Mouse (Mus musculus): ENCODE data around the gene Srgap3. TPM values are rescaled to one million over a fixed set of nuclear protein-coding genes. Genes with fewer than 3 reads are reported as not detected.
"Not testable (repeated sequence)": the region's sequence is repeated elsewhere in the genome, so short reads cannot be mapped to it uniquely, and the experiment has no call there.

Srgap3 gene
- total RNA-seq, 2 experiments from 2014 or later, result 0.81 to 1.0 TPM

DNA sequence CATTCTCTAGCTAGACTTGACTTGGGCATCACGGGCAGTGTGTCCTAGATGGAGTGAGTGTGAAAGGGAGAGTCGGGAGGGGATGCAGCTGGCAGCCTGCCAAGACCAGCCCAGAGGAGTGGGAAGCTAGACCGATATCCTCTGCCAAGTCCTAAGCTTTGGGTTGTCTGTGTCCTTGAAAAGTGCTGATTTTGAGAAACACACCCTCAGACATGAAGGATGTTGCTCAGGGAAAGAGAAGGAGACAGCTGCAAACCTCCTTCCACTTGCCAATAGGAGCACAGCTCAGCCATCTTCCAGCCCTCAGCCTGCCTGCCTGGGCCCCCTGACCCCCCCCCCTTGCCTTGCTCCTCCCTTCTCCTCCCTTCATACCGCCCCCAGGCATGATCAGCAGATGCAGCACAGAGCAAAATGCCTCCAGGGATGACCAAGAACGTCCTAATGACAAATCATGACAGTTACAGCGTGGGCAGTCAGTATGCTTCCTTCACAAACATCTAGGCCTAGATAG is 82.0 kb downstream of the Srgap3 start:
- no peak for DNase-seq
- intact Hi-C loops (cut with DNase I), result no loop called here

DNA sequence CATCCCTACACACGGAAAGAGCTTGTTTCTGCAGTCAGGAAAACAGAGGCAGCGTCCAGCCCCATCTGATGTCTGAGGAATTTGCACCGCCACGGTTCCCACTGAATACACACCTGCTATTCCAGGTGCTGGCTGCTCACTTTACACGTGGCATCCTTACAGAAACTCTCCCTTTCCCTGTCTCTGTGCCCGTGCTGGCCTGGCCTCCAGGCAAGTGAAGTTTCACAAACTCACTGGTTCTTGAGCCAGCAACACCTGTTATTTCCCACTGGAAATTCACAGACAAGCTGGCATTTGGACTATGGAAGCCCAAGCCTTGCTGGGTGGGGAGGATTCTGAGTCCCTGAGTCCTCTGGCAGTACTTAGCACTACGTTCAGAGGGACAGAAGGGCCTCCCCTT is 84.6 kb downstream of the Srgap3 start:
- no peak for DNase-seq
- intact Hi-C loops (cut with DNase I), result no loop called here

DNA sequence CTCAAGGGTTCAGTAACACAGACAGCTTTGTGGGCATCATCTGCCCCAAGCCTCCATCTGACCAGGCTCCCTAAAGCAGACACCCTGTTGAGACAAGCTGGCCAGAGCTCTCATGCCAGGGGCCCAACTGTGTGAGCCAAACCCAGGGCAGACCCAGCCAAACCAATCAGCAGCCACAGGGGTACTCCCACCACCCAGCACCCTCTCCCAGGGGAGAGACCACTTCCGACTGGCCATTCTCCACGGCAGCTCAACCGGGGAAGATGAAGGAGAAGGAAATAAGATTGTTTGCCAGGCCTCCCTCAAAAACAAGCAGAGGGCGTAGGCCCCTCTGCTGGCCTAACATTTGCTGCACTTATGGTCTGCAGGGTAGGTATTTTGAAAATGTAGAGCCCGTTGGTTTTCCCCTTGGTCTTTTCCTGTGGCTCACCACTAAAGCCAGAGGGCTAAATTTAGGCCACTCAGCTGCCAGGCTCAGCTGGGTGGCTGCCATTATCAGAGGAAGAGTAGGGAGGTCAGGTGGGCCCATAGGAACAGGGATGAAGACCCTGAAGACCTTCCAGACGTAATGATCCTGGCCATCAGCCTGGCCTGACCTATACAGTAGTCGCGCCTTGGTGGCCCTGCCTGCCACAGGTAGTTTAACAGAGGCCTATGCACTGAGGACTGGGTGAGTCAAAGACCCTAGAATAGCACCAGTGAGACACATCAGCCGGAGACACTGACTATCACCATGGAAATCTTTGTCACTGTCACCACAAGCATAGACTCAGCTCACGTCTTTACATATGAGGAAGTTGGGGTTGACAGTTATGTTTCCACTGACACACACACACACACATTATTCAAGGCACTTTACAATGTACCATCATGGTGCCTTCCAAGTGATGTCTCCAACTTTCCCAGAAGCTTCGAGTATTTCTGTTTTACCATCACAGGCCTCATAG is 85.4 kb downstream of the Srgap3 start:
- DNase-seq, result no peak
- intact Hi-C loops (cut with DNase I), result no loop called here

DNA sequence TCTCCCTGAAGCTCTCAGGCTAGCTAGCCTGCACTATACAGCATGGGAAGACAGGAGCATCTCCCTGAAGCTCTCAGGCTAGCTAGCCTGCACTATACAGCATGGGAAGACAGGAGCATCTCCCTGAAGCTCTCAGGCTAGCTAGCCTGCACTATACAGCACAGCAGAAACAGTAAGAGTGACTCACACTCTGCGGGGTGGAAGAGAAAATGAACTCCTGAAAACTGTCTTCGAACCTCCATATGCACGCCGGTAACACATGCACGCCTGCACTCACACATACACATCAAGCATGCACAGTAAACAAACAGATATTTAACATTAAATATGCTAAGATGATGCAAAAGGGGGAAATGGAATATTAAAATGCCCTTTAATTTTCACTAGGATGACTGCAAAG is 86.8 kb downstream of the Srgap3 start:
- DNase-seq; intact Hi-C loops (cut with DNase I): not testable (repeated sequence)

DNA sequence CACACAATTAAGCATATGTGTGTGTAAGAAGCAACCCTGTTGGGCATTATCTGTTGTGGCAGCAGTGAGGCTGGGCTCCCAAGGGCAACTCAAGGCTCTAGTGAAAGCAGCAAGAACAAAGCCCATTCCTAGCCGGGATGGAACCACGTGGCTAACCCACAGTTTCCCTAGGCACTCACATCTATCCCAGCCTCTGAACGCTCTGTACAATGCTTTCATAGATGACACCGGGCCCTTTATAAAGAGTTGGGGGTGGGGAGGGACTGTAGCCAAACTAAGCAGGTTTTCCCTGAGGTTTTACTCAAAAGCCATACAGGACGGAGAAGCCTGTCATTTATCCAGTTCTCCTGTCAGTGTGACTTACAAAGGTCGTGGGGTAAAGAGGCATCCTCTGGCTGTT is 90.0 kb downstream of the Srgap3 start:
- DNase-seq, result no peak
- intact Hi-C loops (cut with DNase I), result no loop called here

DNA sequence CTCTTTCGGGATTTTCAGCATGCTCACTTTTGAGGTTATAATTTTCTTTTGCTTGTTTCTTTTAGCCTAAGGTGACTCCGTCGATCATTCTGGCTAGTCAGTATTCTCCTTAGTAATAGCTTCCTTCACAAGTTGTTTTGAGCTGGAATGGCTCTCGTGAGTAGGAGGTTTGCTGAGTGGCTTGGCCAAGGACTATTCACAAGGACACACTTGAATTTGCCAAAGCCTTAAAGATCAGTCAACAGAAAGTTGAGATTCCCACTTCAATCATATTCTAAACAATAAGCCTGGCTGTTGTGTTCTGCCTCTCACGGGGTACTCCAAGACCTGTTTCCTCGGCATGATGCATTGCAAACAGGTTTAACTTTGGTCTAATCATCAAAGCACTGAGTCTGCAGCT is 91.9 kb downstream of the Srgap3 start:
- intact Hi-C loops (cut with DNase I), result no loop called here
- no peak for DNase-seq

DNA sequence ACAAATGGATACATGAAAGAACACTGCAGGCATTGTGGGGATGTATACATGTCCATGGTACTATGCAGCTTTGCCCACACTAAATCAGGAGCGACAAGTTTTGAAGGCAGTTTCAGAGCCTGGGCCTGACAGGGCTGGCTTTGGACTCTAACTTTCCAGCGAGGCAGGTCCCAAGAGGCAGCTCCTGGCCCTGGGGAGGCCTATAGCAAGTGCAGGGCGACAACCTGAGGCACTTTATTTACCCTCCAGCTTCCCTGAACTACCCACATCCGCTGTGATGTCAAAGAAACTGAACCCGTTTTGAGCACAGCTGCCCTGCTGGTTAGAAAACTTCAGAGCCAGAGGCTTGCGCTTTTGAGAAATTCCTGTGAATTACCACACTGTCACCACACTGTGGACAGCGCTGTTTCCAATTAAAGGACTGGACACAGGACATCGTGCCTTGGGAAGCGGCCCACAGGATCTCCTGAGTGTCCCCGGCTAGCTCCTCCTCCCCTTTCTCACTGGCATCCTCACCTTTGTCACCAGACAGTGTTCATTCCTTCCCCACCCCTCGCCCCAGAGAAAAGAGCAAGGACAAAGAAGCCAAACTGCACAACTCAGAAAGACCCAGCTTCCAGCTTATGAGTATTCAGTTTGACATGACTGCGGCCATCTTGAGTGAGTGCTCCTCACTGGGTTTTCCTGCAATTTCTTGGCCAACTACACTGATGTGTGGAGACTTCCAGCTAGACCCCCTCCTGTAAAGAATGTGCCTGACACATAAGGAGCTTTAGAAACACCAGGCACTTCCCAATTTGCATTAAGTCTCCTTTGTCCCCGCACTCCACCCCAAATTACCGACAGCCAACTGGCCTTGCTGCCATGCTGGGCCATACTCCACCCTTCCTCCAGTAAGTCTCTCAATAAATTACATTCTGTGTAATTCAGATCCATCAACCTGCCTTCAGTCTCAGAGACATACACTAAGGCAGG is 94.5 kb downstream of the Srgap3 start:
- DNase-seq, result no peak
- intact Hi-C loops (cut with DNase I), result no loop called here

DNA sequence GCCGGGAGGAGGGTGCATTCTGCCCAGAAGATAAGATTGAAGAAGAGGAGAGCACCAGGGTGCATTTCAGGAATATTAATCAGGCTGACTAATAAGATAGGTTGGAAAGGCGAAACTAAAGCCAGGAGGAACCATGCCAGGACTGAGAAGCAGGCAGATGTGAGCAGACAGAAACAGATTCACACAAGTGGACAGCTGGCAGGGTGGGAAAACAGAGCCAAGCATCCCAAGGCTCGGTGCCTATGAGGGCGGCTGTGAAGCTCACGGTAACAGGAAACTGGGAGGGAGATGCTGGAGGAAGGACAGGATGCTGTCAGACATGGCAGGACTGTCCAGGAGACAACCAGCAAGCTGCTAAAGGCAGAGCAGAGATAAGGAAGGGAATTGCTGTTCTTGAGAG is 96.3 kb downstream of the Srgap3 start:
- DNase-seq, result no peak
- intact Hi-C loops (cut with DNase I), result no loop called here

DNA sequence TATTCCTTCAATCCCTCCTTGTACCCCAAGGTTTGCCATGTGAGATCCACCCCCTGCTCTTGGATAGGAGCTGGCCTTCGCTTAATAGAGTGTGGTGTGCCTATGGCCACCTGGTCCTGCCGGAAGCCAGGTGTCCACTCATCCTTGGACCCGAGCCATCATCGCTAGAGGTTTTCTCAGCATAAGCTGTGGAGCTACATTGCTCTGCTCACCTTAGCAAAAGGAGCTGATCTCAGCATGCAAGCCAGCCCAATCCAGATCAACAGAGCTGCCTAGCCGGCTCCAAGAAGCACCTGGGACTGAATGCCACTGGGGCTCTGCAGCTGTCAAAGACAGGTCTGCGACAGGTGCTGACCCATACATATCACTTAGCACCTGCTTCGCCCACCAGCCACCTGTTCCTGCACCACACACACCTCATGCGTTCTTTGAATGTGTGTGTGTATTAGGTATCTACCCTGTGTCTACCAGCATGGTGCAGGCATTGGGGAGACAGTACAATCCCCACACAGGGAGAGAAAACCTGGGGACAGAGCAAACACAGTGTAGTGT is 98.4 kb downstream of the Srgap3 start:
- intact Hi-C loops (cut with DNase I), result no loop called here
- DNase-seq, result no peak

DNA sequence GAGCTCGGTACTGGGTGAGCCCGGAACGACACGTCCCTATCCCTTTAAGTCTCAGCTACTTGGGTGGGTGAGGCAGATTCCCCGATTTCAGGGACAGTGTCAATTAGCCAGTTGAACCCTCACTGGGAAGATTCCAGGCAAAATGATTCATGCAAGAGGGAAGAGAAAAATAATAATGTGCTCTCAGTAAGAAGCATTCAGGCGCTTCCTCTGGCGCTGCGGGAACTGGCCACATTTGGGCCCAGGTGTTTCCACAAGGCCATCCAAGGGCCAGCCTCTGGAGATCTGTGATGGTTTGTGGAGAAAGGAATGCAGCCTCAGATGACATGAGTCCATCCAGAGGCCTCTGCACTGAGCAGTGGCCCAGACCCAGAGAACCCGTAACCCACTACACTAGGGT is 100.2 kb downstream of the Srgap3 start:
- DNase-seq, result no peak
- intact Hi-C loops (cut with DNase I), result no loop called here

DNA sequence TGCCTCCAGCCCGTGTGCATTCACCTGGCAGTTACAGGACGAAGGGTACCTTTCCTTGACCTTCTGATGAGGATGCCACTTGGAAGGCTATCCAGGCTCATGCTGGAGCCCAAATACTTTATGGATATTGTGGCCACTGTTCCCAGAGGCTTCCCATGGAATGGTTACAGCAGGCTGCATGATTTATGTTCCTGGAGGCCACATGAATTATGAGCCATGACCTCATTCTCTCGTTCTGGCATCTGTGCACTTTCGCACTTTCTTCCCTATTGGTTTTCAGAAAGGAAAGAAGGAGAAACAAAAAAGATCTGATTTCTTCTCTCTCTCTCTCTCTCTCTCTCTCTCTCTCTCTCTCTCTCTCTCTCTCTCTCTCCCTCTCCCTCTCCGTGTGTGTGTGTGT is 104.6 kb downstream of the Srgap3 start:
- intact Hi-C loops (cut with DNase I), result loop anchor here (5.0 kb wide), 1 partner anchor 105 kb away; the partner anchor contains the start of gene Srgap3
- no peak for DNase-seq

DNA sequence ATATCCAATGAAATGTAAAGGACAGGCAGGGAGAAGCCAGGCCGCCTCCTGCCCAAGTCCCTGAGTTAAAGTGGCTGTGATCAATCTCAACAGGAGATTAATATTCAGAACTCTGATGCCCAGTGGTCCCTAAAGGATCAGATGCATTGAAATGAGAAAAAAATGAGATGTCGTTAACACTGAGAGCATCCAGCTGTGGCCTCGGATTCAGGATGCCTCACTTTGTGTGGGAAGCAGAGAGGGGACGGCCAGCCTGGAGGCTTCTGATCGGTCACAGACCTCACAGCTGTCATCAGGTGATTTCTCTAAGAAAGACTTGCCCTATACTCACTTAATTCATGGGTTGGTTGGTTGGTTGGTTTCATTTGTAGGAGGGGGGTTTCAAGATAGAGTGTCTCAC is 106.7 kb downstream of the Srgap3 start:
- intact Hi-C loops (cut with DNase I), result loop anchor here (5.0 kb wide), 1 partner anchor 107 kb away; the partner anchor contains the start of gene Srgap3

DNA sequence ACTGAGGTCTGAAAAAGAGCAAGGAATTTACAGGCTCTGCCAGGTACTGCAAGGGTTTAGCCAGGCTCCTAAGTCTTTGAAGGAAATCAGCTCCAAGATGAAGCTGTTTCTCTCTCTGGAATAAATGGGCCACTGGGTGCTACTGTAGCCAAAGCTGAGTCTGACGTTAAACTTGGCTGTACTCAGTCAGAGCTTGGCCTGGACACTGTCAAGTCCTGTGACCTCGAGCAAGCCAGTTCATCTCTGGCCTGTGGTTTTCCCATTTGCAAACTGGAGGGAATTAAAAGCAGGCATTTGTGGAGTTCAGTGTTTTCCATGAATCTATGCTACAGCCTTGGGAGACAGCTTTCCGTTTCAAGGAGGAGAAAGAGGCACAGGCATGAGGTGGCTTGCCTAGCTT is 107.7 kb downstream of the Srgap3 start:
- intact Hi-C loops (cut with DNase I), result no loop called here
- DNase-seq, result peak; percentile 10 to 25

More for the DNA sequence above, 106.7 kb downstream of the Srgap3 start:
- no peak for DNase-seq

DNA sequence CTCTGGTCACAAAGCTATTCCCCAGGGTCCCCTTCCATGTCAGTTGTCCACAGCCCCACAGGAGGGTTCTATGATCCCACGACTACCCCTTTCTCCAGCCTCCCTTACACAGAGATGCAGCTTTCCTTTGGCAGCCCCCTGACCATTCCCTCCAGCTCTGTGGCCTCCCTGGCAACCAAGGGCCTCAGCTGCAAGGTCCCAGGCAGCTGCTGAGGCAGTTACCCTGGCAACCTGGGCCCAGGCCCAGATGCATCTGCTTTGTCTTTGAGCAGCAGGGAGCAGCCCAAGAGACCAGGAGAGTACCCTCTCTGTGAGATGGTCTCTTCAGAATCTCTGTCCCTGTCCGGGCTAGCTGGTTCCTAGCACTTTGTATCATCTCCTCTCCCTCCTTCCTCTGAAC is 108.2 kb downstream of the Srgap3 start:
- intact Hi-C loops (cut with DNase I), result no loop called here
- no peak for DNase-seq

DNA sequence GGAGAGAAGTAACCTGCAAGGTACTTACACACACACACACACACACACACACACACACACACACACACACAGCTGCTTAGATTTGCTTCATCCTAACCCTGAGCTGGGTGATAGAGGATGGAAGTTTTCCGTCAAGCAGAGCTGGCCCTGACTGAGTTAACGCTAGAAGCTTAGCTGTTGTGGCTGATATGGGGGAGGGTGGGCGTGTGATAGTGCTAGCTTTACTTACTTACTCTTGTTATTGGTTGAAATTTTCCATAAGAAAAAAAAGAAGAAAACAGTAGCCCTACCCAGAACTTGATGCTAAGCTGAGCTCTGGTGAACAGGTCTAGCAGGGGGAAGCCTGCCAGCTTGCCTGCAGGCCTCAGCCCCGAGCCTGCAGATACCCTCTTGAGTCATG is 110.4 kb downstream of the Srgap3 start:
- intact Hi-C loops (cut with DNase I), result no loop called here
- DNase-seq, result no peak

DNA sequence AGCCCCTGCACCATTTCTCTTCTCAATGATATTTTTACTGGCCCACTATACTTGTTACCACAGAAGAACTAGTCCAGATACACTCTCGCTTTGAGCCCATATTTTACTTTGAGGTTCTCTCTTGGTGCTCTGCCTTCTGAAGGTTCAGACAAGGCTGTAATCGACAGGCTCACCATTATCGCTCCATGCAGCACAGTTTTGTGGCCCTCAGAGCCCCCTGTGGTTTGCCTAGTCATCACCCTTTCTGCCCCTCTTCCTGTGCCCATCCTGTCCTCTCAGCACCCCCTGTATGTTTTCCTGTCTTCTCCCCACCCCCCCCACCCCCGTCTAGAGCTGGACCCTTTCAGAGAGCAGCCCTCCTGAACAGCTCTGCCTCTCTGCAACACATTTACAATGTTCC is 111.7 kb downstream of the Srgap3 start:
- intact Hi-C loops (cut with DNase I), result no loop called here
- no peak for DNase-seq

DNA sequence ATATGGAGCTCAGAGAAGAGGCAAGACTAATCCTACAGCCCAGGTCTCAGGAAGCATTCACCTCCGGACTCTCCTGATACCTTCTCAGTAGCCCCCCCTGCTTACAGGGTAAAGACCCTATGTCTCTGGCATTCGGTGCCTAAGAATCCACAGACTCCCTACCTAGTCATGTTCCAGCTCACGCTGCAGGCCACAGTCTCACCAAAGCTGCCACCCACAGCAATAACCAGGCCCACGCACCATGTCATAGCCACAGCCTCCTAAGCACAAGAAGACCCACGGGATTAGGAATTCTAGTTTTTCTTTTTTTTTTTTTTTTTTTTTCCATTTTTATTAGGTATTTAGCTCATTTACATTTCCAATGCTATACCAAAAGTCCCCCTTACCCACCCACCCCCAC is 112.6 kb downstream of the Srgap3 start:
- DNase-seq, result no peak
- intact Hi-C loops (cut with DNase I), result no loop called here

DNA sequence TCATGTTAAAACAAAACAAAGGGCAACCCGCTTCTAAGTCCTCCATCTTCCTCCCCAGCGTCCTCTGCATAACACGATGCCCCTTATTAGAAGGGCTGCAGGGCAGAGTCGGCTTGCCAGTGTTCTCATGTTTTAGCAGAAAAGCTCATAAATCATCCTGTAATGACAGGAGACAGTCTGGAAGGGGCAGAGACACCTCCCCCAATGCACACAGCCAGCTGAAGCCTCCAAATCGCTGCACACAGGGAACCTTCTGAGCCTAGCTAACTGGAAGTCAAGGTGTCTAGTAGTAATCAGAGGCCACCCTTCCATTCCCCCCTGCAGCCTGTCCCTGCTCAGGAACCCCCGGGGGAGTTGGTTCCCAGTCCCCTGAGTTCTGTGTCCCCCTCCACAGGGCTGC is 113.3 kb downstream of the Srgap3 start:
- no peak for DNase-seq
- intact Hi-C loops (cut with DNase I), result no loop called here

DNA sequence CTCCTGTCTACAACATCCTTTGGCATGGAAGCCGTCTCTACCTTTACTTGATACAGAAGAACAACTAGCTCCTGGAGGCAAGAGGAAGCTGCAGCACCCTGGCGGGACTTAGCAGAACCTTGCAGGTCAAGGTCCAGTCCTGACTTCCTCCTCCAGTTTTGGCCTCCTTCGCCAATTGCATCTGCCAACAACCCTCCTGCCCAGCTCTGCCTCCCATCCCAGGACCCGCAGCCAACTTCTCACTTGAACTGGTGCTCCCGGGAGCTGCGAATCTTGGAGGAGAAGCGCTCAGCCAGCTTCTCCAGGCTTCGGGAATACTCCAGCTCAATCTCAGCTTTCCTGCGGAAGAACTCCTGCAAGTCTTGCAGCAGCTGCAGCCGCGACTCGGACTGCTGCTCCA is 117.9 kb downstream of the Srgap3 start:
- DNase-seq, result no peak
- intact Hi-C loops (cut with DNase I), result no loop called here

DNA sequence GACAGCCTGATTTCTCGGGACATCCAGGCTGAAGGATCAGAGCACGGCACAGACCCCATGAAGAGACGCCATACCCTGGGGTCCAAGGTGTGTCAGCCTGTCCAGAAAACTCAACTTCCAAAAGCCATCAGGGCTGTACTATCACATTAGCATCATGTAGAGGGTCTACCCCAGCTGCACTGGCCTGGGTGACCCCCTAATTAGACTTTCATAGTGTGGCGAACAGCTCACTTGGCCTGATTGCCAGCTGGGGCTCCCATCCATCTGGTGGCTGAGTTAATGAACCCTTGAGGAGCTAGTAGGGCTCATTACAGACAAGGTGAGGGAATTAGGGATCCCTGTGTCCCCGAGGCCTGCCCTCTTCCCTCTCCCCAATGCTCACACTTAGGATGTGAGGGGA is 118.6 kb downstream of the Srgap3 start:
- DNase-seq, result no peak
- intact Hi-C loops (cut with DNase I), result no loop called here

DNA sequence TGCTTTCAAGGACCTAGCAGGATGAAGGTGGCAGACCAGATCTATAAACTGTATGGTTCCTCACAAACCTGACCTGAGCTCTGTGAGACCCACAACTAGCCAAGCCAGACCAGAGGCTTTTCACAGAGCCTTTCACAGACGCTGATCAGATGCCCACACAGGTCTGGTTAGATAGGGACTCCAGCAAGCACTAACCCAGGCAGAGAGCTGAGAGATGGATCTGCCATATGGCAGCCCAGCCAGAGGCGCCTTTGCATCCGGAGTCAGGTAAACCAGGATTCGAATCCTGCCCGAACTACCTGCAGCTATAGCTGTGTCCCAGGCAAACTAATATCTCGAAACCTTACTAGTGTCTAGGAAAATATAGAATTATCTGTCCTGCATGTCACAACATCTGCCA is 121.4 kb downstream of the Srgap3 start:
- intact Hi-C loops (cut with DNase I), result no loop called here
- DNase-seq, result no peak
